Mouse (Mus musculus) forebrain, embryonic 10.5 days (tissue): Measurements from ENCODE around the gene Vtn. TPM values are rescaled to one million over a fixed set of nuclear protein-coding genes. Genes with fewer than 3 reads are reported as not detected.

Source experiments
- DNase-seq: peaks from one replicate; pipeline ENCODE4 v3.0.0-alpha.2; 2017; ENCODE audit warnings: low spot score; ENCODE audit errors: extremely low spot score
- H3K27ac ChIP-seq: fragments of 300-500 bp; sonication (generic); 2 replicates; pipeline ENCODE4 v1.5.1; 2016; ENCODE audit warnings: mild to moderate bottlenecking
- H3K27me3 ChIP-seq: fragments of 300-500 bp; sonication (generic); 2 replicates; pipeline ENCODE4 v1.6.1; 2016; ENCODE audit warnings: mild to moderate bottlenecking; ENCODE audit not compliant: poor library complexity, severe bottlenecking
- H3K36me3 ChIP-seq: fragments of 300-500 bp; sonication (generic); replicated peaks from 2 replicates; pipeline ENCODE4 v1.6.1; 2016; ENCODE audit warnings: mild to moderate bottlenecking, moderate library complexity
- H3K4me1 ChIP-seq: fragments of 300-500 bp; sonication (generic); 2 replicates; pipeline ENCODE4 v1.6.1; 2016
- H3K4me3 ChIP-seq: fragments of 300-500 bp; sonication (generic); 2 replicates; pipeline ENCODE4 v1.5.1; 2016; ENCODE audit warnings: mild to moderate bottlenecking, moderate library complexity
- H3K9me3 ChIP-seq: fragments of 300-500 bp; sonication (generic); 2 replicates; pipeline ENCODE4 v1.6.1; 2016; ENCODE audit warnings: mild to moderate bottlenecking, moderate library complexity
- WGBS: fragments of 180-500 bp; shearing (Covaris S2); methylation state at CpG from one replicate; pipeline ENCODE4 v1.1.7; 2016; 5-methylcytosine and 5-hydroxymethylcytosine counted together
- polyA plus RNA-seq: library from polyadenylated mRNA; unstranded; fragments of >200 nt; fragmentation: Nextera tagmentation; extraction: Ambion mirVana; gene quantifications from 2 replicates; pipeline ENCODE4 v1.2.1, GENCODE M21; 2016

Gene Vtn
- polyA plus RNA-seq, 1 experiment from 2014 or later: 25.0 TPM

DNA sequence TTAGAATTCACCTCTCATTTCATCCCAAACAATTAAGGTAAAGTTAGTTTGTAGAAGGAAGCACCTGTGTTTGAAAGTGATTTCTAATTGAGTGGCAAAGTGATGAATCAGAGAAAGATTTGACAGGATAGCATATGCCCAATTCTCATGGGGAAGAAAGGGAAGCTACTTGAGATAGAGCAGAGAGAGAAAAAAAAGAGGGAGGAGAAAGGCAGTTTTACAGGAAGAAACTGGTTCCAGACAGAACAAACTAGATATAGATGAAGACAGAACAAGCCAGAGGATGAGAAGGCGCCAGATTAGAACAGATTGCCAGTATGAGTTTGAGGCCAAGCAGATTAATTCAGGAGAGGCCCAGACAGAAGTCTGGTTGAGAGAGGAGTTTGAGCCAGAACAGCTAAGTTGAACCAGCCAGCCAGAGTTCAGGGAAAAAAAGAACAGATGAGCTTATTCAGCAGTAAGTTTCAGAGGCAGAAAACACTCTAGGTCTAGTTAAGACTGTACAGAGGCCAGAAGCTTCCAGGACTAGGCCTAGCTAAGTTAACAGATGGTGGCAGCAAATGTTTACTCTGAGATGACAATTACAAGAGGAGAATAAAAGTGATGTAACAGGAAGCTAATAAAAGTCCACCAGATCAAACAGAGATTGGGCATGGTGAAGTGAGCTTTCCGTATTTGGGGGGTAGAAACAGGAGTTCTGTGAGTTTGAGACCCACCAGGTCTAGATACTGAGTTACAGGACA lies 49.0 kb downstream of the Vtn start:
- Histone ChIP-seq H3K4me1 (peaks cover 40% of the 10 kb centered on the region), H3K4me3 (peak overlapping the region; percentile 76; the same call in 1 of the 2 replicates), H3K9me3 (no peaks in the 10 kb centered on the region), H3K36me3 (peaks cover 40% of the 10 kb centered on the region), H3K27ac (no peak overlapping the region), H3K27me3 (no peaks in the 10 kb centered on the region)
- DNase-seq: no peak
- WGBS: 86% methylated on average over 2 of the region's 2 CpGs

DNA sequence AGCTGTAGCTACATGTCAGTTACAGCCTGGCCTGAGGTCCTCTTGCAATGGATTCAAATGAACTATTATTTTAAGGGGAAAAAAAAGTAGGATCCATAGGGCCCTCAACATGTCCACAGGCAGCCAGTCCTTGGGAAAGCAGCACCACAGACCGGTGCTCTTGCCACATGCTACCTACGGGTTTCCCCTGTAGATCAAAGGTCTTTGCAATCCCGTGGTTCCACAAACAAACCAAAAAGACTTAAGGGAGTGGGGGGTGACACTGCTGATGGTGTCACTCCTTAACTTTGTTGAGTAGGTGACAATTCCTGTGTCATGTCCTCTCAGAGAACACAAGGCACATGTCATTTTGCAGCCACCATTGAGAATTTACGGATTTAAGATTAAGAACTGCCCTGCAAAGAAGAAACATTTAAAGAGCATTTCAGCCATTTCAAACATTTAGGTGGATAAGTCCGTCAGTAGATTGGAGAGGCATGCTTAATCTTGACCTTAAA lies 50.6 kb downstream of the Vtn start:
- no peaks in the 10 kb centered on the region for H3K27me3 ChIP-seq
- peak overlapping the region; percentile 76 for H3K4me3 ChIP-seq
- H3K36me3 ChIP-seq: peaks cover 23% of the 10 kb centered on the region
- DNase-seq: no peak
- peak overlapping the region; percentile 92 for H3K27ac ChIP-seq
- 21% methylated on average over 5 of the region's 5 CpGs for WGBS
- peaks cover 5% of the 10 kb centered on the region; the same call in 1 of the 2 replicates for H3K9me3 ChIP-seq
- H3K4me1 ChIP-seq: peaks cover 40% of the 10 kb centered on the region

DNA sequence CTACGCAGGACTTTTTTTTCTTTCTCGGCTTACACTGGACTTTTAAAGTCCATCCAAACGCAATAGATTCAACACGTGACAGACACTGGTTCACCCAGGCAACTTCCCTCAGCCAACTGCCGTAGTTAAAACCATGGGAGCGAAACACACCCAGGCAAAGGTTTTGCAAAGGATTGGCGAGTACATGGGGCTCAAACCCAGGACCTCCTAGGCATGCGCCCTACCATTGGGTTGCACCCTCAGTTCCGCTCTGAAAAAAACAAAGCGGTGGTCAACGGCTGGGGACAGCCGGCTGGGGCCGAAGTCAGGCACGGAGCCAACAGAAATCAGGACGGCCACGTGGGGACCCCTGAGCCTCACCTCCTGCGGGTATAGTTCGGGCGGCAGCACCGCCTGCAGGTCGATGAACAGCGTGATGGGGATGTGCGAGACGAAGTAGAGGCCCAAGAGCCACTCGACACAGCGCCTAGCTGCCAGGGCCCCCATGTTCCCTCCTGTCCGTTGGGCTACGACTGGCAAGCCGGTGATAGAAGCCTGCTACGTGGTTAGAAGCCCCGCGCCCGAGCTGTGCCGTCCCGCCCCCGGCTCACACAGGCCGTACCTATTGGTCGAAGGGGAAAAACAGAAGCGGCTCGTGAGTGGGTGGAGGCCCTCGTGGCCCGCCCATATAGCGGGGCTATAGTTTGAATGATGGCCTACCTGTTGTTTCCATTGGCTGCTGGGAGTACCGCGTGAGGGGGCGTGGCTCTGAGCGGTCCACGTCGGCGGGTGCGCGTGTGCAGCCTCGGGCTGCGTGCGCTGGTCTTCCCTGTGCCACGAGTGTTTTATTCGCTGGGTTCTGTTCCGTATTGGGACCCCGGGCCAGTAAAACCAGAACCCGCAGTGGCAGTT lies 51.5 kb downstream of the Vtn start, which contains the start of gene Tmem97:
Tmem97 (minus strand) TSS at position 610 of the 891 bp plus-strand sequence.
- no peaks in the 10 kb centered on the region for H3K27me3 ChIP-seq
- peaks cover 35% of the 10 kb centered on the region for H3K4me1 ChIP-seq
- peak; percentile 97 for DNase-seq
- peak within 1 kb of the TSS; percentile 92 for H3K27ac ChIP-seq
- under 1% methylated on average over 60 of the region's 60 CpGs for WGBS
- peaks cover 5% of the 10 kb centered on the region; the same call in 1 of the 2 replicates for H3K9me3 ChIP-seq
- peak within 1 kb of the TSS; percentile 76 for H3K4me3 ChIP-seq
- peaks cover 14% of the 10 kb centered on the region for H3K36me3 ChIP-seq

DNA sequence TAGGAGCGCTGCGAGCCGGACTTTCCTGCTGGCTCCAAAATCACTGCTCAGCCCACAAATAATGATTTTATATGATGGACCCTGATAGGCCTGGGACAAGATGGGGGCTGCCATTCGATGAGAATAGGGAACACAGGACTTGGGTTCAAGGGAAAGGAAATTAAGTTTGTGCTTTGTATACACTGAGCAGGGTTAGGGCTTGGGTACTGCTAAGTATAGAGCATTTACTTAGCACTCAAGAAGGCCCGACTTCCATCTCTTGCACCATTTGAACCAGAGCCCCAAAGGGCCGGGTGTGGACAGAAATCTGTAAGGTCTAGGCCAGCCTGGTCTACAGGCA lies 52.1 kb downstream of the Vtn start:
- 33% methylated on average over 6 of the region's 6 CpGs for WGBS
- DNase-seq: no peak
- H3K27ac ChIP-seq: peak overlapping the region; percentile 92
- peaks cover 5% of the 10 kb centered on the region; the same call in 1 of the 2 replicates for H3K9me3 ChIP-seq
- H3K27me3 ChIP-seq: no peaks in the 10 kb centered on the region
- H3K4me1 ChIP-seq: peaks cover 33% of the 10 kb centered on the region
- H3K4me3 ChIP-seq: peak overlapping the region; percentile 76
- H3K36me3 ChIP-seq: peaks cover 10% of the 10 kb centered on the region

Other genes starting within 250 kb of the Vtn start
- gene 2610507B11Rik, start 237.3 kb upstream of the Vtn start, polyA plus RNA-seq: 72.5 and 72.7 TPM in 2 replicates
- gene BC030499, start 208.2 kb upstream of the Vtn start, polyA plus RNA-seq: 0.26 and 0.52 TPM in 2 replicates
- gene Spag5, start 197.6 kb upstream of the Vtn start, polyA plus RNA-seq: 74.9 and 76.6 TPM in 2 replicates
- 2.7 and 3.3 TPM in 2 replicates for gene Aldoc, start 176.1 kb upstream of the Vtn start, polyA plus RNA-seq
- gene Pigs, start 170.7 kb upstream of the Vtn start, polyA plus RNA-seq: 76.3 and 77.5 TPM in 2 replicates
- 60.2 and 62.8 TPM in 2 replicates for gene Unc119, start 155.6 kb upstream of the Vtn start, polyA plus RNA-seq
- not detected in 2 replicates for gene Foxn1, start 112.5 kb upstream of the Vtn start, polyA plus RNA-seq
- not detected in 2 replicates for gene Slc13a2, start 76.9 kb upstream of the Vtn start, polyA plus RNA-seq
- gene Slc46a1, start 33.4 kb upstream of the Vtn start, polyA plus RNA-seq: 20.9 and 21.1 TPM in 2 replicates
- gene Sarm1, start 1.3 kb upstream of the Vtn start, polyA plus RNA-seq: 9.4 and 9.8 TPM in 2 replicates
- gene Sebox, start 4.4 kb downstream of the Vtn start, polyA plus RNA-seq: not detected in 2 replicates
- 76.7 and 78.5 TPM in 2 replicates for gene Tmem199, start 13.1 kb downstream of the Vtn start, polyA plus RNA-seq
- 144 and 148 TPM in 2 replicates for gene Poldip2, start 13.1 kb downstream of the Vtn start, polyA plus RNA-seq
- gene Tnfaip1, start 37.2 kb downstream of the Vtn start, polyA plus RNA-seq: 96.4 and 97.2 TPM in 2 replicates
- gene Ift20, start 37.3 kb downstream of the Vtn start, polyA plus RNA-seq: 75.9 and 78.8 TPM in 2 replicates
- 106 and 111 TPM in 2 replicates for gene Tmem97, start 51.7 kb downstream of the Vtn start, polyA plus RNA-seq
- 14.1 and 20.4 TPM in 2 replicates for gene Nlk, start 198.3 kb downstream of the Vtn start, polyA plus RNA-seq